In genomic region chr6:134454093-134454492, GRCm38 (mm10) we compare ENCODE assay signal across 9 mouse cellular contexts. TPM values are rescaled to one million over a fixed set of nuclear protein-coding genes. Genes with fewer than 3 reads are reported as not detected.
DNase-seq lines count a peak whose midpoint lies in the region.
"Had no signal": no experiment of that assay in that cellular context is flagged by ENCODE, and none has a peak within 500 bp of the region (broad histone marks: within the 10 kb centered on the region; RNA-seq: fewer than 3 reads in every experiment).

No protein-coding gene starts in this region.

- peak; percentile 46 for DNase-seq in kidney, adult 9 months
- no peak for DNase-seq in kidney, adult 11 months
- peak; percentile 51 for DNase-seq in NIH3T3 (ENCODE audit: low read depth)
- DNase-seq in kidney, postnatal 14 days, result peak; percentile 24
- DNase-seq in retina, postnatal 1 day, result peak; percentile 18
- no peak for DNase-seq in right cerebral cortex, postnatal 4 days
- DNase-seq in spleen, adult 12 weeks (ENCODE audit: low spot score), result no peak
- DNase-seq in heart, postnatal 25 days (ENCODE audit: low spot score), result no peak
- DNase-seq: spleen, adult 18-20 months had no signal

- intact Hi-C loops in heart, postnatal 25 days (cut with DNase I), result no loop called here

RNA-seq across cellular contexts. Expression of gene Bcl2l14, which starts 58.0 kb away (rescaled TPM):
- total RNA-seq in heart, postnatal 25 days (2021), result not detected

Comparison
In these comparisons a context has a peak if more than half of its experiments do, and no peak if none do; other contexts are left out.
1. DNase-seq: peak in kidney, adult 9 months (single experiment), NIH3T3 (single experiment), kidney, postnatal 14 days (single experiment) and retina, postnatal 1 day (single experiment); none in kidney, adult 11 months (single experiment), right cerebral cortex, postnatal 4 days (single experiment), spleen, adult 12 weeks (single experiment) and heart, postnatal 25 days (single experiment).